Mouse (Mus musculus): ENCODE measurements at regions not wholly inside any gene's neighbourhood (a gene's known extent, or its start where the extent isn't known, plus 50 kb on each side); places are given as distances from the start of the nearest gene placed in this dataset.

DNA sequence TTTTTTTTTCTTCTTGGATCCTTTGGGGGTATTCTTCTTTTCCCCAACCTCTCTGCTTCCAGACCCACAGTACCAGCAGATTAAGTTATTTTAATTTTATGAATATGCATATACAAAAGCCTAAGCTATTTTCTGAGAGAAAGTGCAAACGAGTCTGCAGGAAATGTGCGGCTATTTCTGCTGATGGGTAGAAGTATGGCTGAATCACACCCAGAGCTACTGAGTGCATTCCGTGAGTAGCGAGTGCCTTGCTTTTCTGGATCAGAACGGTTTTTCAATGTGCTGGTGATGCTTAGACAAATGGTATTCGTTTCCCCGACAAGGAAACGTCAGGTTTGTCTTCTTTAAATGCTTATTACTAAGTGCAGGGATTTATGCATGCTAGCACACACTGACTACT lies 186.5 kb upstream of the Suclg2 start:
- DNase-seq (ENCODE audit: low spot score) (no peak), ATAC-seq (ENCODE audit: low FRiP score) (no peak)
- Histone ChIP-seq H3K9ac (ENCODE audit: low read depth, low read length) (no peak overlapping the region), H3K27me3 (ENCODE audit: control insufficient read depth, insufficient read depth, low read length) (no peaks in the 10 kb centered on the region), H3K4me3 (ENCODE audit: low read depth, low read length) (no peak overlapping the region), H3K4me2 (replicated peaks; ENCODE audit: low read depth, low read length) (no peak overlapping the region), H3K9me3 (ENCODE audit: control insufficient read depth, low read length) (no peaks in the 10 kb centered on the region), H3K27ac (ENCODE audit: low read depth, low read length) (no peak overlapping the region), H3K36me3 (ENCODE audit: control insufficient read depth, insufficient read depth, low read length) (no peaks in the 10 kb centered on the region), H3K4me1 (replicated peaks; ENCODE audit: control insufficient read depth, insufficient read depth, low read length) (no peaks in the 10 kb centered on the region)
- WGBS: 91% methylated on average over 8 of the region's 8 CpGs

DNA sequence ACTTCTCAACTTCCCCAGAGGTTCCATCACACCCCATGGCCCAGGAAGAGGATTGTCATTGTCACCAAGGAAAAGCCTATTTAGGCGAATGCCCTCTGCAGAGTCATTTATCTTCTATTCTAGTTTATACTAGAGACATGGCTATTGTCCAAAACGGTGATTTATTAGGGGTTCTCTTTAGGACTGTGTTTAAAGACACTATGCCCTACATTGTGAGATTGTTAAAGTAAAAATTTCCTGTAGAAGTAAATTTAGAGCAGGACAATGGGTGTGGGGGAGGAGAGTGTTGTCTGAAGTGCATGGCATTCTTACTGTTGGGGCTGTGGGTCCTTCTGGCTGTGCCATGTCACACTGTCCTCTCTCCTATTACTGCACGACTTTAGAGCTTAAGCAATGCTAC lies 191.2 kb upstream of the Fam19a1 start:
- no peak for ATAC-seq (ENCODE audit: low FRiP score)
- H3K27me3 ChIP-seq (ENCODE audit: control insufficient read depth, insufficient read depth, low read length): no peaks in the 10 kb centered on the region
- no peak overlapping the region for H3K9ac ChIP-seq (ENCODE audit: low read depth, low read length)
- H3K4me3 ChIP-seq (ENCODE audit: low read depth, low read length): no peak overlapping the region
- no peak overlapping the region for H3K27ac ChIP-seq (ENCODE audit: low read depth, low read length)
- H3K4me1 ChIP-seq (replicated peaks; ENCODE audit: control insufficient read depth, insufficient read depth, low read length): no peaks in the 10 kb centered on the region
- H3K36me3 ChIP-seq (ENCODE audit: control insufficient read depth, insufficient read depth, low read length): no peaks in the 10 kb centered on the region
- DNase-seq (ENCODE audit: low spot score): no peak
- H3K4me2 ChIP-seq (replicated peaks; ENCODE audit: low read depth, low read length): no peak overlapping the region
- WGBS: 54% methylated on average over 3 of the region's 3 CpGs
- no peaks in the 10 kb centered on the region for H3K9me3 ChIP-seq (ENCODE audit: control insufficient read depth, low read length)

DNA sequence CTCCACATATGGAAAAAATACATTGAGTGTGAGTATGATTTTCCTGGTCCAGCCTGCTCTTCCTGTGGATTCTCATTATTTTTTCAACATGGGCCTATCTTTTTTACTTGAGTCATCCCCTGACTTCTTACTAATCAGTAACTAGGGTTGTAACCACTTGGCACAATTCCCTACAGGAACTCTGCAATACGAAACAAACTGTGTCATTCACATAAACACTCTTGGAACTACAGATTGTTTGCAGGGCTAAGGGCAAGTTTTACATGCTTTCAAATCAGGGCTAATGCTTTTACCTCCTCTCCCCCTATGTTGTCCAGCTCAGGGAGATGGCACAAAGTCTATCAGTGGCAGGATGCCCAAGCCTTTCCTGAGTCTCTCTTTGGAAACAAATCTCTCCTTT lies 178.4 kb upstream of the Fam19a1 start:
- Histone ChIP-seq H3K9ac (ENCODE audit: low read depth, low read length) (no peak overlapping the region), H3K9me3 (ENCODE audit: control insufficient read depth, low read length) (no peaks in the 10 kb centered on the region), H3K36me3 (ENCODE audit: control insufficient read depth, insufficient read depth, low read length) (no peaks in the 10 kb centered on the region), H3K4me1 (replicated peaks; ENCODE audit: control insufficient read depth, insufficient read depth, low read length) (no peaks in the 10 kb centered on the region), H3K27ac (ENCODE audit: low read depth, low read length) (no peak overlapping the region), H3K4me3 (ENCODE audit: low read depth, low read length) (no peak overlapping the region), H3K4me2 (replicated peaks; ENCODE audit: low read depth, low read length) (no peak overlapping the region), H3K27me3 (ENCODE audit: control insufficient read depth, insufficient read depth, low read length) (no peaks in the 10 kb centered on the region)
- ATAC-seq (ENCODE audit: low FRiP score) (no peak), DNase-seq (ENCODE audit: low spot score) (no peak)
- 86% methylated on average over 1 of the region's 1 CpGs for WGBS

DNA sequence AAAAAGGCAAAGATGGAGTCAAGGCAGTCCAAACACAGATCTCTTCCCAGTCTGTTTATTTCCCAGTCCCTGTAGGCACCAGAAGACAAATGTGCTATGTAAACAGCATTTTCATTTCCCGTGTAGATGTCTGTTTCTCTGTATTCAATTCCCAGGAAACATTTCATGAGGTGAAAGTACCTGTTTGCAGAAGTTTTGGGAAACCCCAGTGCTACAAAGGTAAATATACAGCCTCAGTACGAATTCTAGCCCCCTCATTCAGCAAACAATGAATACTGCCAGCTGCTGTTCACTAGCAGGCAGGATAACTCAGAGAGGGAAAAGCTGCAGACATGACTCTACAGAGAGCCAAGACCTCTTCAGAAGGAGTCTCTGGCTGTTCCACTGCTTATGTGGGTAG lies 176.4 kb upstream of the Fam19a1 start:
- no peaks in the 10 kb centered on the region for H3K9me3 ChIP-seq (ENCODE audit: control insufficient read depth, low read length)
- H3K4me3 ChIP-seq (ENCODE audit: low read depth, low read length): no peak overlapping the region
- no peak overlapping the region for H3K4me2 ChIP-seq (replicated peaks; ENCODE audit: low read depth, low read length)
- no peak for ATAC-seq (ENCODE audit: low FRiP score)
- no peak overlapping the region for H3K9ac ChIP-seq (ENCODE audit: low read depth, low read length)
- WGBS: 69% methylated on average over 2 of the region's 2 CpGs
- H3K27ac ChIP-seq (ENCODE audit: low read depth, low read length): no peak overlapping the region
- no peak for DNase-seq (ENCODE audit: low spot score)
- H3K36me3 ChIP-seq (ENCODE audit: control insufficient read depth, insufficient read depth, low read length): no peaks in the 10 kb centered on the region
- H3K4me1 ChIP-seq (replicated peaks; ENCODE audit: control insufficient read depth, insufficient read depth, low read length): no peaks in the 10 kb centered on the region
- H3K27me3 ChIP-seq (ENCODE audit: control insufficient read depth, insufficient read depth, low read length): no peaks in the 10 kb centered on the region

DNA sequence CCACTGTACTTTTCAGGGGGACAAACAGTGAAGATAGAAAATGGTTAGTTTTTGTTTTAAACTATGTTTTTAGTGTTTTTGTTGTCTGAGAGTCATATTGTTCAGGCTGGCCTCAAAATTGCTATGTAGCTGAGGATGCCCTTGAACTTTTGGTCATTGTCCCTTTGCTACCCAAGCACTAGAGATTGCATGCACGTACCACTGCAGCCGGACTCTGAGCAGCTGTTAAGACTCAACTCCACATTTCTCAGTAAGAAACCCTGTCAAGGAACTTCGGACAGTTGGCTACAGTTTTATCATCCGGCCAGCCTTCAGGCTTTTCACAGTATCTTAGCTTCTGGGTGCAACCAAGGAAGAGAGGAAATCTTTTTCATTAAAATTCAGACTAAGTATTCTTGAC lies 173.9 kb upstream of the Fam19a1 start:
- Histone ChIP-seq H3K27me3 (ENCODE audit: control insufficient read depth, insufficient read depth, low read length) (no peaks in the 10 kb centered on the region), H3K36me3 (ENCODE audit: control insufficient read depth, insufficient read depth, low read length) (no peaks in the 10 kb centered on the region), H3K4me3 (ENCODE audit: low read depth, low read length) (no peak overlapping the region), H3K4me1 (replicated peaks; ENCODE audit: control insufficient read depth, insufficient read depth, low read length) (no peaks in the 10 kb centered on the region), H3K9ac (ENCODE audit: low read depth, low read length) (no peak overlapping the region), H3K4me2 (replicated peaks; ENCODE audit: low read depth, low read length) (no peak overlapping the region), H3K9me3 (ENCODE audit: control insufficient read depth, low read length) (no peaks in the 10 kb centered on the region), H3K27ac (ENCODE audit: low read depth, low read length) (no peak overlapping the region)
- ATAC-seq (ENCODE audit: low FRiP score) (no peak), DNase-seq (ENCODE audit: low spot score) (no peak)
- 93% methylated on average over 4 of the region's 4 CpGs for WGBS

DNA sequence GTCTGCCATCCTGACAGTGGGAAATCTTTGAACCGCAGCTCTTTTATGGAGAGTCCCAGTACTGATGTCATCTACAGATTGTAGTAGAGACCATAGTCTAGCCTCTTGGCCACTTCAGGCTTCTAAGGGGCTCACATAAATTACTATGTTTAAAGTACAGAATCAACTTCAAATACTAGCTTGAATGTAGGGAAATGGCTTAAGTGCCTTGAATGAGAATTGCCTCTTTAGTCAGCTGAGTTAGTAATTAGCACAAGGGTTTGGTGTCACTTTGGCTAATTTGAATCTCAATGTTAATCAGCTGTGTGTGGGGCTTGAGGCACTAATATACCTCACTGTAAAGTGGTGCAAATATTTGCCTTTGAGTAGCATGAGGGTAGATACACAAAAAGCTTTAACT lies 152.2 kb upstream of the Fam19a1 start:
- Histone ChIP-seq H3K4me2 (replicated peaks; ENCODE audit: low read depth, low read length) (no peak overlapping the region), H3K27me3 (ENCODE audit: control insufficient read depth, insufficient read depth, low read length) (no peaks in the 10 kb centered on the region), H3K36me3 (ENCODE audit: control insufficient read depth, insufficient read depth, low read length) (no peaks in the 10 kb centered on the region), H3K9ac (ENCODE audit: low read depth, low read length) (no peak overlapping the region), H3K27ac (ENCODE audit: low read depth, low read length) (no peak overlapping the region), H3K4me3 (ENCODE audit: low read depth, low read length) (no peak overlapping the region), H3K4me1 (replicated peaks; ENCODE audit: control insufficient read depth, insufficient read depth, low read length) (no peaks in the 10 kb centered on the region), H3K9me3 (ENCODE audit: control insufficient read depth, low read length) (no peaks in the 10 kb centered on the region)
- no peak for ATAC-seq (ENCODE audit: low FRiP score)
- WGBS: 87% methylated on average over 1 of the region's 1 CpGs
- DNase-seq (ENCODE audit: low spot score): no peak

DNA sequence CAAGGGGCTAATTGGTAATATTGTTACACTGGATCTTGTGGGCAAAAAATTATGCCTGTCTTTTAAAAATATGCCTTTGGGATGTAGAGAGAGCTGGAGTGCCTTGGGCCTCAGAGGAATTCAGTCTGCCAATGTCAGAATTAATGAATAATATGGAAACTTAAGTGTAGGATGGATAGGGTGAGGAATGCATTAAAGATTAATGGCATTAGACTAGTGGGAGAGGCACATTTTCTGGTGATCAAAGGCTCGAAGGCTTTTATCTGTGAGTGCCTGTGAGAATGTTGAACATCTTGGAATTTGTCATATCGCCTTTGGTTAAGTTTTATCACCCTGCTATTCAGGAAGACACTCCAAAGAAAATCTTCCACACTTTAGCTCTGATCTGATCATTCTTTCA lies 146.7 kb upstream of the Fam19a1 start:
- Histone ChIP-seq H3K4me3 (ENCODE audit: low read depth, low read length) (no peak overlapping the region), H3K27ac (ENCODE audit: low read depth, low read length) (no peak overlapping the region), H3K4me1 (replicated peaks; ENCODE audit: control insufficient read depth, insufficient read depth, low read length) (no peaks in the 10 kb centered on the region), H3K27me3 (ENCODE audit: control insufficient read depth, insufficient read depth, low read length) (no peaks in the 10 kb centered on the region), H3K9ac (ENCODE audit: low read depth, low read length) (no peak overlapping the region), H3K9me3 (ENCODE audit: control insufficient read depth, low read length) (no peaks in the 10 kb centered on the region), H3K36me3 (ENCODE audit: control insufficient read depth, insufficient read depth, low read length) (no peaks in the 10 kb centered on the region), H3K4me2 (replicated peaks; ENCODE audit: low read depth, low read length) (no peak overlapping the region)
- WGBS: 85% methylated on average over 2 of the region's 2 CpGs
- ATAC-seq (ENCODE audit: low FRiP score) (no peak), DNase-seq (ENCODE audit: low spot score) (no peak)

DNA sequence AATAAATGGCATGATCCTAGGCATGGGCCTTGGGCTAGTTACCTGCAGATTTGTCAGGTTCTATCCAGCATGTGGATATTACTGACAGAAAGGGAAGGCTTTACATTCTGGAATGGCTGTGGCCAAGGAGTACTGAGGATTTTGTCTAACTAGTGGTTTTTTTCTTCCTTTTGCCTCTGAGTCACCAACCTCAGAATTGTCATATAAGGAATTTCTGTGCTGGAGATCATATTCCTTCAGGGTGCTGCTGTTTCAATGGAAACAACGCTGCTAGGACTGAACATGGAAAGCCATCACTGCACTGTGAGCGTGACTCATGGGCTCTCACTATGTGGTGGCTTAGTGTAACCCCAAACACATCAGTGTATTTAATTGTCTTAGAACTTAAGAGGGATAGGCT lies 137.0 kb upstream of the Fam19a1 start:
- WGBS: 90% methylated on average over 2 of the region's 2 CpGs
- no peaks in the 10 kb centered on the region for H3K27me3 ChIP-seq (ENCODE audit: control insufficient read depth, insufficient read depth, low read length)
- no peaks in the 10 kb centered on the region for H3K36me3 ChIP-seq (ENCODE audit: control insufficient read depth, insufficient read depth, low read length)
- no peak overlapping the region for H3K4me3 ChIP-seq (ENCODE audit: low read depth, low read length)
- DNase-seq (ENCODE audit: low spot score) (no peak), ATAC-seq (ENCODE audit: low FRiP score) (no peak)
- no peaks in the 10 kb centered on the region for H3K4me1 ChIP-seq (replicated peaks; ENCODE audit: control insufficient read depth, insufficient read depth, low read length)
- H3K27ac ChIP-seq (ENCODE audit: low read depth, low read length): no peak overlapping the region
- H3K4me2 ChIP-seq (replicated peaks; ENCODE audit: low read depth, low read length): no peak overlapping the region
- no peaks in the 10 kb centered on the region for H3K9me3 ChIP-seq (ENCODE audit: control insufficient read depth, low read length)
- H3K9ac ChIP-seq (ENCODE audit: low read depth, low read length): no peak overlapping the region

DNA sequence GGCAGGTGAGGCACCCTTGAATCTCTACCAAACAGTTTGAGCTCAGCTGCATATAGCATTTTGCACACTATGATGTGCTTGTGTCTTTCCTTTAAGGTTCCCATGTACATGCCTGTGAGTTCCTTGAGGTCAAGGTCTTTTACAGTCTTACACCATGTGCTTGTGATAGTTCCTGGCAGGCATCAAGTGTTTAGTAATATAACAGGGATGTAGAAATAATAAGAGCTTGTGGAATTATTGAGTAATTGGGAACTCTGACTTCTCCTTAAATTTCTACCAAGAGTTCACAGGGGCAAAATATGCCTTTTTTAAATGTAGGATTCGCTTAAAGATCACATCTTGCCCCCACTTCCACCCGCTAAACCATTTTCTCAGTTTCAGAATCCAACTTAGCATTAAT lies 115.9 kb upstream of the Fam19a1 start:
- H3K27ac ChIP-seq (ENCODE audit: low read depth, low read length): no peak overlapping the region
- no peaks in the 10 kb centered on the region for H3K27me3 ChIP-seq (ENCODE audit: control insufficient read depth, insufficient read depth, low read length)
- no peaks in the 10 kb centered on the region for H3K9me3 ChIP-seq (ENCODE audit: control insufficient read depth, low read length)
- ATAC-seq (ENCODE audit: low FRiP score): no peak
- H3K36me3 ChIP-seq (ENCODE audit: control insufficient read depth, insufficient read depth, low read length): no peaks in the 10 kb centered on the region
- H3K4me2 ChIP-seq (replicated peaks; ENCODE audit: low read depth, low read length): no peak overlapping the region
- DNase-seq (ENCODE audit: low spot score): no peak
- WGBS: 92% methylated on average over 2 of the region's 2 CpGs
- no peak overlapping the region for H3K9ac ChIP-seq (ENCODE audit: low read depth, low read length)
- no peaks in the 10 kb centered on the region for H3K4me1 ChIP-seq (replicated peaks; ENCODE audit: control insufficient read depth, insufficient read depth, low read length)
- no peak overlapping the region for H3K4me3 ChIP-seq (ENCODE audit: low read depth, low read length)

All from hindbrain, embryonic 11.5 days (tissue).